Mouse (Mus musculus) E14TG2a.4 (cell line): ENCODE results near the gene Rims1.

Experiments used
- CTCF ChIP-seq: conservative IDR thresholded peaks from 2 replicates; pipeline ENCODE4 v1.5.1; 2014; ENCODE audit warnings: low read length
- POU5F1 ChIP-seq: IDR thresholded peaks from 2 replicates; pipeline ENCODE4 v1.6.1; 2014; ENCODE audit warnings: low read length, borderline replicate concordance

- TF ChIP-seq CTCF (no peak), POU5F1 (no peak)
Measured at GRCm38 (mm10) chr1:22762780-22763179, 43.0 kb downstream of the Rims1 start.
